Mouse (Mus musculus): ENCODE measurements around the gene Adgrl3. TPM values are rescaled to one million over a fixed set of nuclear protein-coding genes. Genes with fewer than 3 reads are reported as not detected.

The Adgrl3 gene
- polyA plus RNA-seq, 1 experiment from 2014 or later = 2.0 TPM

DNA sequence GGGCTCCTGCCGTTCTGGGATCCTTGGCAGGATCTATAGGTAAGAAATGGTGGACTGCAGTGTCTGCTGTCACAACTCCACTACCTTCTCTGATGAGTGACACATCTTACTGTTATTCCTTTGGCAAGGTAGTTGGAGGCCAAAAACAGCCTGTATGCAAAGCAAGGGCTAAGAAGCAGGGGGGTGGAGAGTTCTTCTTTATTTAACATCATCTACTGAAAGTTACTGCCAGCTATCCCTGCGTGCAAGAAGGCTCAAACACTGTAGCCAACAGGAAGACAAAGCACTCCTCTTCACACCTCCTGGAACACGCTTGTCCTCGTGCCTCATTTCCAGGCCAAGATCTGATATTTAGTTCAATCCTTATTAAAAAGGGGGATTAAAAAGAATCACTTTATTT, 26.2 kb downstream of the Adgrl3 start:
- Histone ChIP-seq H3K9me3 (replicated peaks) (no peaks in the 10 kb centered on the region), H3K27ac (no peak overlapping the region), H3K4me2 (no peak overlapping the region), H3K4me1 (replicated peaks) (no peaks in the 10 kb centered on the region), H3K9ac (no peak overlapping the region), H3K36me3 (no peaks in the 10 kb centered on the region), H3K27me3 (no peaks in the 10 kb centered on the region), H3K4me3 (replicated peaks) (no peak overlapping the region)
- 59% methylated on average over 4 of the region's 4 CpGs for WGBS (ENCODE audit: insufficient replicate concordance)
- DNase-seq = no peak
- ATAC-seq (ENCODE audit: low read depth) = no peak

DNA sequence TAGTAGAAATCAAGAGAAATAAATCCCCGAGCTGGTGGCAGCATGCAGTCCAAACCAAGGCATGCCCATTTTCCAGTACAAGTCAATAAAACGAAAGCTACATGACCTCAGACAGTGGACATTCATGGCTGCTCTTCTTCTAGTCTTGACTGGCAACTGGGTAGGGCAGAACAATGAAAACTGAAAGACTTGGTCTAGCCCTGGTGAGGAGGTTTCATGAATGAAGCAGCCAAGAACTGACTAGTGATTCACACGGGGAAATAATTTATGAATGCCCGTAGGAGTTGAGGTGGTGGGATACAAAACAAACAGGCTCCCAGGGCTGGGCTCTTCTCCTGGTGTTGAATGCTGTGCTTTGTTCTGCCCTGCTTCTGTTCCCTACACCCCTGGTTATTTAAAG, 34.7 kb downstream of the Adgrl3 start:
- no peak for DNase-seq
- no peak overlapping the region for H3K27ac ChIP-seq
- no peak for ATAC-seq (ENCODE audit: low read depth)
- no peaks in the 10 kb centered on the region for H3K9me3 ChIP-seq (replicated peaks)
- no peaks in the 10 kb centered on the region for H3K27me3 ChIP-seq
- 63% methylated on average over 4 of the region's 4 CpGs for WGBS (ENCODE audit: insufficient replicate concordance)
- H3K4me1 ChIP-seq (replicated peaks) = no peaks in the 10 kb centered on the region
- no peaks in the 10 kb centered on the region for H3K36me3 ChIP-seq
- no peak overlapping the region for H3K9ac ChIP-seq
- H3K4me2 ChIP-seq = no peak overlapping the region
- H3K4me3 ChIP-seq (replicated peaks) = no peak overlapping the region

DNA sequence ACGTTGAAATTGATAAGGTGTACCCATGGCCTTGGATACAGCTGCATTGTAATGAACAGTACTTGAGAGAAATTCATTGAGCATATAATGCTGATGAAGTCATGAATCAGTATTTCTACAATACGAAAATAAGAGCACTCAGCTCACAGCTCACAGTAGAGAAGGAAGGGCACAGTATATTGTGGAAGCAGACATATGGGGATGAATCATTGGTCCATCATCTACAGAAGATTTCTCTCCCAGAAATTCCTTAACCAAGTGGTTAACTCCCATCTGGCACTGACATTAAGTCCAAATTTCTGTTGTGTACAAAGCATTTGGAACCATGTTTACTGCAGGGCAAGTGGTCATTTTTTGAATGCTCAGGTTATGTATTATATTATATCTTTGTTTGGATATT, 35.3 kb downstream of the Adgrl3 start:
- ATAC-seq (ENCODE audit: low read depth) (no peak), DNase-seq (no peak)
- Histone ChIP-seq H3K27ac (no peak overlapping the region), H3K4me1 (replicated peaks) (no peaks in the 10 kb centered on the region), H3K9ac (no peak overlapping the region), H3K4me2 (no peak overlapping the region), H3K9me3 (replicated peaks) (no peaks in the 10 kb centered on the region), H3K27me3 (no peaks in the 10 kb centered on the region), H3K36me3 (no peaks in the 10 kb centered on the region), H3K4me3 (replicated peaks) (no peak overlapping the region)
- 69% methylated on average over 2 of the region's 2 CpGs for WGBS (ENCODE audit: insufficient replicate concordance)

DNA sequence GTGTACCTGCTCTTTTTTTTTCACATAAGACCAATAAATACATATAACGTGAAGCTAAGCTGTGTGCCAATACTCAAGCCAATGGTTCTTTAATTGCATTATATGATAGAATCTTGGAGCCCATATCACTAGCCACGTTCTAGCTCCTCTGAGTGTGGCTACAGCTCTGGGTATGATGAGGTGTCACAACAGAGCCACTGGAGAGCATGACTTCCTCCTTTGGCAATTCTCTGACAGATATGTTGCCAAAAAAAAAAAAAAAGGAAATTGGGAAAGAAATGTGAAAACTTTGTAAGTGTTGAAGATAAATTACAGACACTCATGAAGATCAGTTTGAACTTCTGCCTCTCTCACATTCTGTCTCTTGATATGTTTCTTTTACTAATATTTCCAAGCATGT, 38.2 kb downstream of the Adgrl3 start:
- Histone ChIP-seq H3K4me1 (replicated peaks) (no peaks in the 10 kb centered on the region), H3K9me3 (replicated peaks) (no peaks in the 10 kb centered on the region), H3K4me2 (no peak overlapping the region), H3K4me3 (replicated peaks) (no peak overlapping the region), H3K9ac (no peak overlapping the region), H3K36me3 (no peaks in the 10 kb centered on the region), H3K27ac (no peak overlapping the region), H3K27me3 (no peaks in the 10 kb centered on the region)
- DNase-seq = no peak
- WGBS (ENCODE audit: insufficient replicate concordance) = 36% methylated on average over 2 of the region's 2 CpGs
- ATAC-seq (ENCODE audit: low read depth) = no peak

DNA sequence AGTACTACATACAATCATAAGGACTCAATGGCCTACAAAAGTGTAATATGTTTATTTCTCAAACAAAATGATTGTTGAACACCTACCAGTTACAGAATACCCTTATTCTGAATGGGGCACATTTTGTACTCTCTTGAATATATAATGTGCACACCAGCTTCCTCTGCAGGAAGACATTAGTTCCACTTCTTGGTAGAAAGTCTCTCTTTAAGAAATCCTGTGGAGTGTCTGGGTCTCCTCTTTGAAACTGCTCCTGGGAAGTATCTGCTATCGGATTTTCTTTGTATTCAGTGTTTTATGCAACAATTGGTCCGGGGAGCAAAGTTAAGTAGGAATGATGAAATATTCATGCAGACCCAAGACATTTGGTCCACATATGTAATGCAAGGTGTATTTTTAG, 41.0 kb downstream of the Adgrl3 start:
- H3K9ac ChIP-seq = no peak overlapping the region
- ATAC-seq (ENCODE audit: low read depth) = no peak
- H3K27me3 ChIP-seq = no peaks in the 10 kb centered on the region
- no peaks in the 10 kb centered on the region for H3K9me3 ChIP-seq (replicated peaks)
- no peaks in the 10 kb centered on the region for H3K36me3 ChIP-seq
- H3K4me1 ChIP-seq (replicated peaks) = no peaks in the 10 kb centered on the region
- DNase-seq = no peak
- WGBS (ENCODE audit: insufficient replicate concordance) = 71% methylated on average over 2 of the region's 2 CpGs
- no peak overlapping the region for H3K27ac ChIP-seq
- H3K4me2 ChIP-seq = no peak overlapping the region
- no peak overlapping the region for H3K4me3 ChIP-seq (replicated peaks)

DNA sequence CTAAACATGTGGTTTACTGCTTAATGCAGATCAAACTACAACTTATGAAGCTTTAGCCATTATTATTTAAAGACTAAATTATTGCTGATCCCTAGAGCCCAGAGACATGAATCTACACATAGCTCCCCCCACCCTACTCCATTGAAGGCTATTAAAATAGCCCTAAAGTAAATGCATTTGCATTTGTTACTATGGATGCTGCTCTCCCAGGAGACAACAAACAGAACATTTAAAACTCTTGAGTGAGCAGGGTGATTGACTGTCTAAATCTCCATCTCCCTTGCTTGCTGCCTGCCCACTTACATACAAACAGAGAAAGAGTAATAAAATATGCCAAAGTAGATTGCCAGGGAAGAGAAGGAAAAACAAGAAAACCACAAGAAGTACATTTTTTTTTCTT, 41.4 kb downstream of the Adgrl3 start:
- no peaks in the 10 kb centered on the region for H3K4me1 ChIP-seq (replicated peaks)
- no peaks in the 10 kb centered on the region for H3K9me3 ChIP-seq (replicated peaks)
- no peak overlapping the region for H3K4me3 ChIP-seq (replicated peaks)
- no peak overlapping the region for H3K9ac ChIP-seq
- H3K27me3 ChIP-seq = no peaks in the 10 kb centered on the region
- no peak for DNase-seq
- ATAC-seq (ENCODE audit: low read depth) = no peak
- H3K4me2 ChIP-seq = no peak overlapping the region
- no peaks in the 10 kb centered on the region for H3K36me3 ChIP-seq
- no peak overlapping the region for H3K27ac ChIP-seq

DNA sequence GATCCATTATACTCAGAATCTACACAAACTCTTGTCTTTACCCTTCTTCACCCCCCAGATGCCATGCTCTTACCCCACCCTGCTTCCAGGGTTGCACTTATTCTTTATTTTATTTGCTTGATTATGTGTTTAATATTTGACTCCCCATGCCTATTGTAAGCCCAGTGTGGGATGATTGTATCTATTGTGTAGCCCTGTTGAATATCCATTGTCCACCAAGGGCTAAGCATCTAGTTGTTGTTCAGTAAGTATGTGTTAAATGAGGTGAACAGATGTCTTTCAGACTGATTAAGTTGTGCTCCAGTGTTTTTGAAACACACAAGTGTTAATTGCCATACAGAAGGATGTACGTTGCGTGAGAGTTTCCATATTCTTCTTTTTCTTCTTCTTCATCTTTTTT, 44.1 kb downstream of the Adgrl3 start:
- H3K4me2 ChIP-seq = no peak overlapping the region
- H3K4me1 ChIP-seq (replicated peaks) = no peaks in the 10 kb centered on the region
- no peak for ATAC-seq (ENCODE audit: low read depth)

DNA sequence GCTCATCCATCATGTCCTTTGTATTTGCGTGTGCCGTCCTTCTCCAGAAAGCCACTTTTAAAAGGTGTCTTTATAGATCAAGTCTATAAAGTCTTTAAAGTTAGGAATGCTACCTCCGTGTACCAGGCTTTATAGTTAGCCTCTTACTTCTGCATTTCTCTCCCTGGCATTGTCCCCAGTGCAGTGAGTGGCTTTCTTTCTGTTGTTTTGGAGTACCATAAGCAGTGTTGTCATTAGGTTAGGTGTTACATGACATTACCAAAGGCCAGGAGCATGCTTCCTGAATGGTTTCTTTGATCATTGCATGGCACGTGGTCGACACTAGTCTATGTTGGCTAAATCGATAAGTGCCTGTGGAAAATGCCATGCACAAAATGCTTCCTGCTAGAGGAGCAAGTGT, 48.2 kb downstream of the Adgrl3 start:
- no peak overlapping the region for H3K27ac ChIP-seq

More for the DNA sequence above, 44.1 kb downstream of the Adgrl3 start:
- DNase-seq = no peak
- Histone ChIP-seq H3K36me3 (no peaks in the 10 kb centered on the region), H3K27me3 (no peaks in the 10 kb centered on the region), H3K9ac (no peak overlapping the region), H3K27ac (no peak overlapping the region), H3K9me3 (replicated peaks) (no peaks in the 10 kb centered on the region), H3K4me3 (replicated peaks) (no peak overlapping the region)
- 84% methylated on average over 2 of the region's 2 CpGs for WGBS (ENCODE audit: insufficient replicate concordance)

DNA sequence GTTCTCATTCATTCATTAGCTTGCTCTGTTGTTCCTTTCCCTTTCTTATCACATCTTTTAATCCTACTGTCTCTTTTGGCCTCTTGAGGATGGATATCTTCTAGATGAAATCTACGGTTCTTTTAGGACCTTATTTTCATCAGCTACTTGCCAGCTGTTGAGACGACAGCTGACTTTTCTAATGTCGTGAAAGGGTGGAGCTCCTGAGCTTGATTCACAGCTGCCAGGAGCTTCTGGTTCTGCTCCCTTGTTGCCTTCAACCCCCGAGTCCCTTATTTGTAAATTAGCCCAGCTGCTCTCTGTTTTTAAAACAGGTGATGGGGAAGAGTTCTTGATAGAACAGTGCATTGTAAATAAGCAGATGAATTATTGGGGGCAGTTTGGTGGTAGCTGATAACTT, 48.9 kb downstream of the Adgrl3 start:
- no peak for ATAC-seq (ENCODE audit: low read depth)
- no peaks in the 10 kb centered on the region for H3K9me3 ChIP-seq (replicated peaks)
- no peak overlapping the region for H3K27ac ChIP-seq
- no peak for DNase-seq
- no peaks in the 10 kb centered on the region for H3K4me1 ChIP-seq (replicated peaks)
- no peak overlapping the region for H3K4me3 ChIP-seq (replicated peaks)
- H3K27me3 ChIP-seq = no peaks in the 10 kb centered on the region
- H3K36me3 ChIP-seq = no peaks in the 10 kb centered on the region
- 56% methylated on average over 4 of the region's 4 CpGs for WGBS (ENCODE audit: insufficient replicate concordance)
- H3K9ac ChIP-seq = no peak overlapping the region
- no peak overlapping the region for H3K4me2 ChIP-seq

More for the DNA sequence above, 48.2 kb downstream of the Adgrl3 start:
- no peak for DNase-seq
- no peaks in the 10 kb centered on the region for H3K4me1 ChIP-seq (replicated peaks)
- no peaks in the 10 kb centered on the region for H3K9me3 ChIP-seq (replicated peaks)
- no peak overlapping the region for H3K9ac ChIP-seq
- ATAC-seq (ENCODE audit: low read depth) = no peak
- H3K36me3 ChIP-seq = no peaks in the 10 kb centered on the region
- WGBS (ENCODE audit: insufficient replicate concordance) = 74% methylated on average over 6 of the region's 6 CpGs
- no peaks in the 10 kb centered on the region for H3K27me3 ChIP-seq
- H3K4me2 ChIP-seq = no peak overlapping the region
- no peak overlapping the region for H3K4me3 ChIP-seq (replicated peaks)

DNA sequence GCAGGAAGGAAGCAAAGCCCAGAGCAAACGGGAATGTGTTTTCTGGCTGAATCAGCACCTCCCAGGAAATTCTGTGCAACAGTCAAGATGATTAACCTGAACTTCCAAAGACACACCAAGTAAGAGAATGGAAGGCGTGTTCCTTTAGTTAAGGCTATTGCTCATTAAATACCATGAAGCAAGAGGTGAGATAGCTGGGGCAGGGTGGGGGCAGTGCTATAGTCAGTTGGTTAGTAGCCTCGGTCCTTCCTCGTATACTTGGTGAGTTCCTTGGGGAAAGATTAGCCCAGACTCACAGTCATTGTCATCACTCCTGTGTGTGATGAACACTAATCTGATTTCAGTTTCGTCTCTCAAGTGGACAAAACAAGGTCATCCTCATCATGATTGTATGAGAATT, 53.0 kb downstream of the Adgrl3 start:
- H3K27me3 ChIP-seq = no peaks in the 10 kb centered on the region
- no peak overlapping the region for H3K4me2 ChIP-seq
- H3K4me1 ChIP-seq (replicated peaks) = no peaks in the 10 kb centered on the region
- no peak overlapping the region for H3K9ac ChIP-seq
- WGBS (ENCODE audit: insufficient replicate concordance) = 50% methylated on average over 5 of the region's 5 CpGs
- no peak overlapping the region for H3K27ac ChIP-seq
- no peaks in the 10 kb centered on the region for H3K9me3 ChIP-seq (replicated peaks)
- no peak for DNase-seq
- no peak for ATAC-seq (ENCODE audit: low read depth)
- H3K36me3 ChIP-seq = no peaks in the 10 kb centered on the region
- H3K4me3 ChIP-seq (replicated peaks) = no peak overlapping the region

DNA sequence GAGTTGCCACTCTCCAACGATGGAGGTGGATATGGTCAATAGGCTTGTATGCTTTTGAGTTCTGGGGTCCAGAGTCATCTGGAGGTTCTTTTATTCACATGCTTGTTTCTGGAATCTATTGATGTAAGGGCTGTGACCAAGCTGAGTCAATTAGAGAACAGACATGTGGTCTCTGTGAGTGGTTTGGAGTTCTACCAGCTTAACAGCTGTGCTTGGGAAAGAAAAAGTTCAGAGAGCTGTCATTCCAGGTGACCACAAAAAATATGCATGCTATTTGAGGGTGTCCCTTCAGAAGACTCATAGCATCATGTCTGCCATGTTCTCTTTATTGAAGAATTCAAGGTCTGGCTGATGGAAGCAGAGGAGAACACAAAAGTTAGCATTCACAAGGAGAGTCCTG, 53.9 kb downstream of the Adgrl3 start:
- Histone ChIP-seq H3K9ac (no peak overlapping the region), H3K27ac (no peak overlapping the region), H3K4me1 (replicated peaks) (no peaks in the 10 kb centered on the region), H3K9me3 (replicated peaks) (no peaks in the 10 kb centered on the region), H3K4me2 (no peak overlapping the region), H3K36me3 (no peaks in the 10 kb centered on the region), H3K27me3 (no peaks in the 10 kb centered on the region), H3K4me3 (replicated peaks) (no peak overlapping the region)
- no peak for ATAC-seq (ENCODE audit: low read depth)
- DNase-seq = no peak
- 69% methylated on average over 1 of the region's 1 CpGs for WGBS (ENCODE audit: insufficient replicate concordance)

DNA sequence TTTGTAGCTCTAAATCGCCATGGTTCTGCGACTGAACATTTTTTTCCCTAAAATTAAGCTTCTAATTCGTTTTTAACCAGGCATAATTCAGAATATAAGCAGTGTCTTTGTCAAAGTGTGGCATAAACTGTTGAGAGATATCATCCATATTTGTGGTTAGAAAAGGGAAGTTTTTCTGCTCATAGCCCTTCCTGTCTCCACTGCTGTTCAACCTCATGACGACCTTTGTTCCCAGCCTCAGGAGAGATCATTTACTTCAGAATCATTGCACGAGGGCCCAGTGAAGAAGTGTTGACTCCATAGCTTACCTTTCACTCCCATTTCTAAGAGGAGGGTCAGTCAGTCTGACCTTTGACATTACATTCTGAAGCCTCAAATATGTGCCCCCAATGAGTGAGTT, 56.4 kb downstream of the Adgrl3 start:
- WGBS (ENCODE audit: insufficient replicate concordance) = 33% methylated on average over 5 of the region's 5 CpGs
- Histone ChIP-seq H3K9ac (no peak overlapping the region), H3K36me3 (no peaks in the 10 kb centered on the region), H3K27ac (no peak overlapping the region), H3K27me3 (no peaks in the 10 kb centered on the region), H3K9me3 (replicated peaks) (no peaks in the 10 kb centered on the region), H3K4me2 (no peak overlapping the region), H3K4me3 (replicated peaks) (no peak overlapping the region), H3K4me1 (replicated peaks) (no peaks in the 10 kb centered on the region)
- ATAC-seq (ENCODE audit: low read depth) (no peak), DNase-seq (no peak)

DNA sequence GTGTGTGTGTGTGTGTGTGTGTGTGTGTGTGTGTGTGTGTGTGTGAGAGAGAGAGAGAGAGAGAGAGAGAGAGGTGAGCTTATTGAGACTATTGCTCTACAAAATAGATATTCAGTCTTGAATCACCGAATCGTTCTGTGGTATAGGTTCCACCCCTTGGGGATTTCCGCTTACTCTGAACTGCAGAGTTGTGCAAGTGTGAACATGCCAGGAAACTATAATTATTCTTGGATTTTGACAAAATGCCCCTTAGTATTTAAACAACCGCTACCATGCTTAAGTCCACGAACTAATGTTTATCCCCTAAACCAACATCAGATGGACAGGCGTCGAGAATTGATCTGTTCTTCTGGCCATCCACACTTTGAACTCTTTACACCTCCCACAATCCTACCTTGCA, 57.1 kb downstream of the Adgrl3 start:
- no peak overlapping the region for H3K9ac ChIP-seq
- H3K36me3 ChIP-seq = no peaks in the 10 kb centered on the region
- no peak overlapping the region for H3K4me3 ChIP-seq (replicated peaks)
- ATAC-seq (ENCODE audit: low read depth) (no peak), DNase-seq (no peak)
- H3K9me3 ChIP-seq (replicated peaks) = no peaks in the 10 kb centered on the region
- 68% methylated on average over 7 of the region's 7 CpGs for WGBS (ENCODE audit: insufficient replicate concordance)
- no peaks in the 10 kb centered on the region for H3K27me3 ChIP-seq
- H3K4me2 ChIP-seq = no peak overlapping the region
- H3K4me1 ChIP-seq (replicated peaks) = no peaks in the 10 kb centered on the region
- no peak overlapping the region for H3K27ac ChIP-seq

All from liver, embryonic 13.5 days (tissue).